Mouse (Mus musculus): ENCODE data around the gene Tmem135. TPM values are rescaled to one million over a fixed set of nuclear protein-coding genes. Genes with fewer than 3 reads are reported as not detected.

Gene Tmem135
- polyA plus RNA-seq, 1 experiment from 2014 or later: 27.5 TPM

- WGBS: 92% methylated on average over 5 of the region's 5 CpGs
- no peak overlapping the region for H3K4me3 ChIP-seq (replicated peaks; ENCODE audit: low read length)
- H3K4me2 ChIP-seq (ENCODE audit: low read length): no peak overlapping the region
- ATAC-seq: no peak
- no peaks in the 10 kb centered on the region for H3K36me3 ChIP-seq (ENCODE audit: control insufficient read depth, insufficient read depth)
- no peak overlapping the region for H3K27ac ChIP-seq (ENCODE audit: low read length)
- H3K9me3 ChIP-seq (ENCODE audit: control insufficient read depth, low read length): no peaks in the 10 kb centered on the region
- H3K9ac ChIP-seq (replicated peaks; ENCODE audit: low read depth, low read length): no peak overlapping the region
- no peaks in the 10 kb centered on the region for H3K27me3 ChIP-seq (replicated peaks; ENCODE audit: control insufficient read depth, insufficient read depth, low read length)
- H3K4me1 ChIP-seq (replicated peaks; ENCODE audit: control insufficient read depth, insufficient read depth, low read length): 0 out of 2 replicates have a peak, but pooled peaks cover 2% of the 10 kb centered on the region
Observed at GRCm38 (mm10) chr7:89421294-89421693, 17.3 kb upstream of the Tmem135 start.

- Histone ChIP-seq H3K36me3 (ENCODE audit: control insufficient read depth, insufficient read depth) (no peaks in the 10 kb centered on the region), H3K9ac (replicated peaks; ENCODE audit: low read depth, low read length) (no peak overlapping the region), H3K4me1 (replicated peaks; ENCODE audit: control insufficient read depth, insufficient read depth, low read length) (0 out of 2 replicates have a peak, but pooled peaks cover 2% of the 10 kb centered on the region), H3K4me2 (ENCODE audit: low read length) (no peak overlapping the region), H3K27me3 (replicated peaks; ENCODE audit: control insufficient read depth, insufficient read depth, low read length) (no peaks in the 10 kb centered on the region), H3K9me3 (ENCODE audit: control insufficient read depth, low read length) (no peaks in the 10 kb centered on the region), H3K4me3 (replicated peaks; ENCODE audit: low read length) (no peak overlapping the region), H3K27ac (ENCODE audit: low read length) (no peak overlapping the region)
- WGBS: 50% methylated on average over 3 of the region's 3 CpGs
- ATAC-seq: peak; percentile 54
Observed at GRCm38 (mm10) chr7:89418917-89419679, 15.1 kb upstream of the Tmem135 start.

GRCm38 (mm10) chr7:89418127-89418653, 14.2 kb upstream of the Tmem135 start:
- peak; percentile 26; the same call in 1 of the 2 replicates for ATAC-seq

GRCm38 (mm10) chr7:89417707-89418106, 13.7 kb upstream of the Tmem135 start:
- Histone ChIP-seq H3K4me1 (replicated peaks; ENCODE audit: control insufficient read depth, insufficient read depth, low read length) (0 out of 2 replicates have a peak, but pooled peaks cover 2% of the 10 kb centered on the region), H3K4me2 (ENCODE audit: low read length) (no peak overlapping the region), H3K9ac (replicated peaks; ENCODE audit: low read depth, low read length) (no peak overlapping the region), H3K36me3 (ENCODE audit: control insufficient read depth, insufficient read depth) (no peaks in the 10 kb centered on the region), H3K9me3 (ENCODE audit: control insufficient read depth, low read length) (no peaks in the 10 kb centered on the region), H3K27me3 (replicated peaks; ENCODE audit: control insufficient read depth, insufficient read depth, low read length) (no peaks in the 10 kb centered on the region), H3K4me3 (replicated peaks; ENCODE audit: low read length) (no peak overlapping the region), H3K27ac (ENCODE audit: low read length) (no peak overlapping the region)
- WGBS: 86% methylated on average over 2 of the region's 2 CpGs
- ATAC-seq: no peak

More at GRCm38 (mm10) chr7:89418127-89418653, 14.2 kb upstream of the Tmem135 start:
- Histone ChIP-seq H3K4me2 (ENCODE audit: low read length) (no peak overlapping the region), H3K4me1 (replicated peaks; ENCODE audit: control insufficient read depth, insufficient read depth, low read length) (0 out of 2 replicates have a peak, but pooled peaks cover 2% of the 10 kb centered on the region), H3K4me3 (replicated peaks; ENCODE audit: low read length) (no peak overlapping the region), H3K27ac (ENCODE audit: low read length) (no peak overlapping the region), H3K36me3 (ENCODE audit: control insufficient read depth, insufficient read depth) (no peaks in the 10 kb centered on the region), H3K27me3 (replicated peaks; ENCODE audit: control insufficient read depth, insufficient read depth, low read length) (no peaks in the 10 kb centered on the region), H3K9me3 (ENCODE audit: control insufficient read depth, low read length) (no peaks in the 10 kb centered on the region), H3K9ac (replicated peaks; ENCODE audit: low read depth, low read length) (no peak overlapping the region)
- WGBS: 83% methylated on average over 8 of the region's 8 CpGs

- H3K9ac ChIP-seq (replicated peaks; ENCODE audit: low read depth, low read length): no peak overlapping the region
- no peaks in the 10 kb centered on the region for H3K36me3 ChIP-seq (ENCODE audit: control insufficient read depth, insufficient read depth)
- 0 out of 2 replicates have a peak, but pooled peaks cover 2% of the 10 kb centered on the region for H3K4me1 ChIP-seq (replicated peaks; ENCODE audit: control insufficient read depth, insufficient read depth, low read length)
- H3K27ac ChIP-seq (ENCODE audit: low read length): no peak overlapping the region
- WGBS: 71% methylated on average over 4 of the region's 4 CpGs
- no peak for ATAC-seq
- no peak overlapping the region for H3K4me3 ChIP-seq (replicated peaks; ENCODE audit: low read length)
- H3K4me2 ChIP-seq (ENCODE audit: low read length): no peak overlapping the region
- no peaks in the 10 kb centered on the region for H3K27me3 ChIP-seq (replicated peaks; ENCODE audit: control insufficient read depth, insufficient read depth, low read length)
- no peaks in the 10 kb centered on the region for H3K9me3 ChIP-seq (ENCODE audit: control insufficient read depth, low read length)
Observed at GRCm38 (mm10) chr7:89416027-89416426, 12.0 kb upstream of the Tmem135 start.

- Histone ChIP-seq H3K9me3 (ENCODE audit: control insufficient read depth, low read length) (no peaks in the 10 kb centered on the region), H3K4me2 (ENCODE audit: low read length) (no peak overlapping the region), H3K27ac (ENCODE audit: low read length) (no peak overlapping the region), H3K4me3 (replicated peaks; ENCODE audit: low read length) (no peak overlapping the region), H3K4me1 (replicated peaks; ENCODE audit: control insufficient read depth, insufficient read depth, low read length) (no peaks in the 10 kb centered on the region), H3K9ac (replicated peaks; ENCODE audit: low read depth, low read length) (no peak overlapping the region), H3K36me3 (ENCODE audit: control insufficient read depth, insufficient read depth) (no peaks in the 10 kb centered on the region), H3K27me3 (replicated peaks; ENCODE audit: control insufficient read depth, insufficient read depth, low read length) (no peaks in the 10 kb centered on the region)
- no peak for ATAC-seq
- 90% methylated on average over 7 of the region's 7 CpGs for WGBS
Observed at GRCm38 (mm10) chr7:89412094-89412493, 8.1 kb upstream of the Tmem135 start.

GRCm38 (mm10) chr7:89411346-89411745, 7.3 kb upstream of the Tmem135 start:
- ATAC-seq: no peak
- Histone ChIP-seq H3K9ac (replicated peaks; ENCODE audit: low read depth, low read length) (no peak overlapping the region), H3K4me2 (ENCODE audit: low read length) (no peak overlapping the region), H3K4me3 (replicated peaks; ENCODE audit: low read length) (no peak overlapping the region), H3K9me3 (ENCODE audit: control insufficient read depth, low read length) (no peaks in the 10 kb centered on the region), H3K36me3 (ENCODE audit: control insufficient read depth, insufficient read depth) (no peaks in the 10 kb centered on the region), H3K27me3 (replicated peaks; ENCODE audit: control insufficient read depth, insufficient read depth, low read length) (no peaks in the 10 kb centered on the region), H3K27ac (ENCODE audit: low read length) (no peak overlapping the region), H3K4me1 (replicated peaks; ENCODE audit: control insufficient read depth, insufficient read depth, low read length) (no peaks in the 10 kb centered on the region)
- 93% methylated on average over 3 of the region's 3 CpGs for WGBS

- no peak for ATAC-seq
- Histone ChIP-seq H3K4me1 (replicated peaks; ENCODE audit: control insufficient read depth, insufficient read depth, low read length) (no peaks in the 10 kb centered on the region), H3K27me3 (replicated peaks; ENCODE audit: control insufficient read depth, insufficient read depth, low read length) (no peaks in the 10 kb centered on the region), H3K4me2 (ENCODE audit: low read length) (no peak overlapping the region), H3K9ac (replicated peaks; ENCODE audit: low read depth, low read length) (no peak overlapping the region), H3K36me3 (ENCODE audit: control insufficient read depth, insufficient read depth) (no peaks in the 10 kb centered on the region), H3K4me3 (replicated peaks; ENCODE audit: low read length) (no peak overlapping the region), H3K9me3 (ENCODE audit: control insufficient read depth, low read length) (no peaks in the 10 kb centered on the region), H3K27ac (ENCODE audit: low read length) (no peak overlapping the region)
- WGBS: 81% methylated on average over 4 of the region's 4 CpGs
Observed at GRCm38 (mm10) chr7:89410294-89410693, 6.3 kb upstream of the Tmem135 start.

- ATAC-seq: no peak
- Histone ChIP-seq H3K4me2 (ENCODE audit: low read length) (no peak overlapping the region), H3K27me3 (replicated peaks; ENCODE audit: control insufficient read depth, insufficient read depth, low read length) (no peaks in the 10 kb centered on the region; the same call in 1 of the 2 replicates), H3K4me3 (replicated peaks; ENCODE audit: low read length) (no peak overlapping the region), H3K9ac (replicated peaks; ENCODE audit: low read depth, low read length) (no peak overlapping the region), H3K4me1 (replicated peaks; ENCODE audit: control insufficient read depth, insufficient read depth, low read length) (peaks cover 10% of the 10 kb centered on the region), H3K27ac (ENCODE audit: low read length) (no peak overlapping the region), H3K9me3 (ENCODE audit: control insufficient read depth, low read length) (no peaks in the 10 kb centered on the region), H3K36me3 (ENCODE audit: control insufficient read depth, insufficient read depth) (no peaks in the 10 kb centered on the region)
- WGBS: 94% methylated on average over 24 of the region's 24 CpGs
Observed at GRCm38 (mm10) chr7:89407006-89407940, 3.3 kb upstream of the Tmem135 start.

All from forebrain, embryonic 16.5 days (tissue).